Mouse (Mus musculus): ENCODE measurements at regions not wholly inside any gene's neighbourhood (a gene's known extent, or its start where the extent isn't known, plus 50 kb on each side); places are given as distances from the start of the nearest gene placed in this dataset.

DNA sequence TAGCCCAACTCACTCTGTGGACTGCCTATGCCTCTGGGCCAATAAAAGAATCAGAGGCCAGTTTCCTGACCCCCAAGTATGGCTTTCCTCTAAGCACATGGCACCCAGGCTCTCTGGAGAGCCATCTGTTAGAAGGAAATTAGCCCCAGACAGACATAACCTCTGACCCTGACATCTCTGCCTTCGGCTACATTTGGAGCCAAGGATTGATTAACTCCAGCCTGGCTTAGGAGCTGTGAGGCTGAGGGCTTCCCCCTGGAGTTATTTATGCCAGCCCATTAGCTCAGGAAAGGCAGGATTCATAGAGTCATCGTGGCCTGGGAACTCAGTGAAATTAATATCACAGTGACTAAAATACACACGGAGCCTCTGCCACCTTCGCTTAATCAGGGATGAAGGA, 137.5 kb downstream of the Wscd1 start:
- DNase-seq (ENCODE audit: low spot score), result no peak

DNA sequence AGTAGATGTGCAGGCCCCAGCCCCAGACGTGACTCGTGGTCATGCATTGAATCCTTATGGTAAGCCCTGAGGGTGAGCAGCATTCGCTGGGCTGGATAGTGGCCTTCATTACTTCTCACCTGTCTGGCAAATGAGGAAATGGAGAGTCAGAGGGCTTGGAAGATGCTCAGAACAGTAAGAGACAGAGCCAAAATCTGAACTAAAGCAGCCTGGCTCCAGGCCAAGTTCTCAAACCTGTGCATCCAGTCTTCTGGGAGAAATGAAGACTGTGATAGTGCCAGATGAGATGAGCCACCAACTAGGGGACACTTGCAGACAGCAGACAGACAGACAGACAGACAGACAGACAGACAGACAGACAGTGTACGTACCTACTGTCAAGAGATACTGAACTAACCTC, 137.1 kb downstream of the Wscd1 start:
- no peak for DNase-seq (ENCODE audit: low spot score)

DNA sequence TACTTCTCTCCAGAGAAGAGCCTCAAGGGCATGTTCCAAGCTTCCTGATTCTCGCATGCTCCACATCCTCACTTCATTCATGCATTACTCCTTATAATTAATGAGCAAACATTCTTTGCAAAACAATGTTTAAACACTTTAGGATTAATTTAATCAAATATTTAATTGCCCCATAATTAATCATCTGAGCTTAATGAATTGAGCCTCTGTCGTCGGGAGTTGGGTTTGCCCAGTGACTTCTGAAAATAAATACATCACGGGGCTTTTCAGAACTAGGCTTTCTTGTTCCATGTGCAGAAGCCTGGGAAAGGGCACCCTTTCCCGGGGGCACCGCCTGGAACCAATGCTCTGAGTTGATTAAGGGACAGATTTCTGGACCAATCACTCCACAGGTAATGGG, 135.1 kb downstream of the Wscd1 start:
- DNase-seq (ENCODE audit: low spot score), result no peak

DNA sequence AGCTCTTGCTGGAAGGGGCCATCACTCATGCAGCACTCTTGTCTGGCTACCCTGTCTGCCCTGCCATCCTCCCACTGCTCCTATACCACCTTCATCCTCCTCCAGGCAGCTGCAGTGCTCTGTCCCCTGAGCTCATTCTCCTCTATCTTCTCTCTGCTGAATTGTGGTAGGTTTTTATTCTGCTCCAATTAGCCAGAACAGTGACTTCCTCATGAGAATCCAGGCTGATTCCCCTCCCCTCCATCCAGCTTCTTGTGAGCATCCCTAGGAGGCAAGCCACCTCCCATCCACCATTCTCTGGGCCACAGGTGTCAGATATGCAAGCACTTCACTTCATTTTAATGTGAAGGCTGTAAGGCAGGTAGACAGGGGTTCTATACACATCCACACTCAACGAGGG, 132.1 kb downstream of the Wscd1 start:
- DNase-seq (ENCODE audit: low spot score), result no peak

DNA sequence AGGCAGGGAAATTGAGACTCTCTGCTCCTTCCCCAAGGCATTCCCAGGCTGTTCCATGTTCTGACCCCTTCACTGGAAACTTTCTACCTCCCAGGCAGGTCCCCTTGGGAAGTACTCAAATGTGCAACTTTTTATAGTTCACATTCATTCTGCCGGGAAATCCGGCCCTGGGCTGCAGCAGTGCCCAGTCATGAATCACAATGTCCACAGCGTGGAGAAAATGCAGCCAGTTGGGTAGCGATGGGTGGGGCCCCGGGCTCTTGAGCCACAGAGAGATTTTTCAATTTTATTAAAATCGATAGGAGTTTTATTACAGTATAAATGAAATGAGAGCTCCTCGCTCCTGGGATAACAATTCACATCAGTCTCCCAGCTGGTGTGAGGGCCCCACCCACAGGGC, 121.6 kb downstream of the Wscd1 start:
- DNase-seq (ENCODE audit: low spot score), result no peak

DNA sequence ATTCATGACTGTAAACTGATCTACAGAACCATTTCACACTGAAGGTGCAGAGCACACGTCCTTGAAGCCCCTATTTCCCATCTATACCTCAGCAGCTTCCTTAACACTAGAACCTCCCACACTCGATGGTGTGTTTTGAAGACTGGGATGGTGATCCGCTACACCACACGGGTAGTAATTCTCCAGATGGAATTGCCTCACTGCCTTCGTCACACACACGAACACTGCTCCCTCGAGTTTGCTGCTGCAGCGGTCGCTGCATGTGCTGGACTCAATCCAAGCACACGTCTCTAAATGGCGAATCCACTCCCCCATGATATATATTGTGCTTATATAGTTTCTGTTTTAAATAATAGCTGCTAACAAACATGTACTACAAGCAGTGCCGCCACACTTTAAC, 117.0 kb downstream of the Wscd1 start:
- DNase-seq (ENCODE audit: low spot score), result no peak

DNA sequence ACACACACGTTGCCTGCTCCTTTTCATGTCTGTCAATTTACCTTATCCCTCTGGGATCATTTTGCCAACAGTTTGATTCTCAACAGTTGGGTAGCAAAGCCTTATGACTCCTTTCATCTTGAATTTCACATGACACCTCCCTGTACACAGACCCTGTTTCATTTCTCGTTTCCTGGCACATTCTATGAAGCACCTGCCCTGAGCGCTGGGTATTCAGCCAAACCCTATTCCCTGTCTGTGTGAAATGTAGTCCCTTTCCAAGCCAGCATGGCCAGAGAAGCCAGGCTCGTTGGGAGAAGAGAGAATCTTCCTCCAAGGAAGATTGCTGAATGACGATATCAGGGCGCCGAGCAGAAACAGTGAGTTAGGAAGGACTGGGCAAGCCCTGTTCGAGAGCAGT, 108.2 kb downstream of the Wscd1 start:
- no peak for DNase-seq (ENCODE audit: low spot score)

DNA sequence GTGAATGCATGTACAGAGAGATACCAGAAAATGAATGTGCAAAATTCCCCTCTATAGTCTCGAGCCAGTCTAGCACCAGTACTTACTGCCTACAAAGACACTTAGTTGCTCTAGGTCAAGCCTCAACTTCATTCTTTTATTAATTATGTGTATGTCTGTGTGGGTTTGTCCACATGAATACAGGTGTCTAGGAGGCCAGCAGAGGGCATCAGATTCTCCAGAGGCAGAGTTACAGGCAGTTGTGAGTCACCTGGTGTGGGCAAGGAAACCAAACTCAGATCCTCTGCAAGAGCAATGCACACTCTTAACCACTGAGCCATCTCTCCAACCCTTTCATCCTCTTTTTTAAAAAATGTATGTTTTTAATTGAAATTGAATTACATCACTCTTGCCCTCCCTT, 105.8 kb downstream of the Wscd1 start:
- no peak for DNase-seq (ENCODE audit: low spot score)

DNA sequence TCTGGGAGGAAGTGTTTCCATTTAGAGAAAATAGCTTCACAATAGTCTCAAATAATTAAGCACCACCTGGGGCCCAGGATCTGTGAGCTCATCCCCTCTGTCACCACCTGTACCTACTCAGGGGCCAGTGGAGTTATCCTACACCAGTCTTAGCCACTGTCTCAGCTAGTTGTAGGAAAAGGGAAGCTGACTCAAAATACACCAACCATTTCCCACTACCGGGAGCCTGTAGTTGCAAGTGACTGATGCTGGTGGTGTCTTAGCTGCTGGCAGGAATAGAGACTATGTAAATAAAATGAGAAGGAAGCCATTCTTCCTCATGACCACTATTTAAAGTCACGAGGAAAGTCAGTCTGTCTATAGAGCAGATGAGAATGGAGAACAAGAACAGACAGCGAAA, 105.3 kb downstream of the Wscd1 start:
- no peak for DNase-seq (ENCODE audit: low spot score)

DNA sequence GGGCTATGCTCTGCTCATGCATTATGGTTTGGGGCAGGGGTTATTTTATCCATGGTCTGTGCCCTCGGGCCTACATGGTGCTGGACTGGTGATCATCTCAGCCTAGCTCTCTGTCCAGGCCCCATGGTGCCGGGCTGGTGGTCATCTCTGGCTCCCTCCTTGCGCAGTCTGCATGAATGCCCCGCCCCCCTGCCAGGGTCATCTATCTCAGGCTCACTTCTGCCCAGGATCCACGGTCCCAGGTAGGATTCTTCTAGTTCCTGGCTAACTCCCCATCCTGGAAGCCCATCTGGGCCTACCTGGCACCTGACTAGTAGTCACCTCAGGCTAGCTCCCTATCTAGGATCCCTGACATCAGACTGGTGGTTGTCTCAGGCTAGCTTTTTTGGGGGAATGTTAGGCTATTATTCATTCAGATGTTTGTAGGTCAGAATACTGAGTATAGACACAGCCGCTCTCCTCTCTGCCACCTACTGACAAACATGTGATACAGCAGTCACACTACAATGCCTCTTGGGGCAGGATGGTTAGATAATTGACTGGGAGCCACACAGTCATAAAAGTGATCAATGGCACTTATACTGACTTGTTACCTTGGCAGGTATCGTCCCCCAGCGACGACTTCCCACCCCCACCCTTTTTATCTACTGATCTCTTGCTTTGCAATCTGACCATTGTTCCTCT, 98.1 kb downstream of the Wscd1 start:
- peak; percentile 10 for DNase-seq (ENCODE audit: low spot score)

DNA sequence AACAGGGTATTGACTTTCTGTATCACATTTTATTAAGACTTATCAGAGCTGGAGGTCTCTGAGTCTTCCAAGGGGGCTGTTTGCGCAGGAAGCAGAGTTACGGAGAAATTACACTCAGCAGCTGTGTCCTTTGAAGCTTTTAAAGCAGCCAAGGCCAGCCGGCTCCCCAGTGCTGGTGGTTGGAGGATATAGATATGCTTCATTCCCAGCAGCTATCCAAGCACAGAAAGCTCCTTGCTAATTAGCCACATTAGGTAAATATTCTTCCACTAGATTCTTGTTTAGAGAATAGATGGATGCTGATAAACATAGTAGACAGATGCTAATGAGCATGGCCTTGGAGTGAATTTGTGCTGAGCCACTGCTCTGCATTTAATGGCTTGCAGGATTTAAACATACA, 96.8 kb downstream of the Wscd1 start:
- no peak for DNase-seq (ENCODE audit: low spot score)

DNA sequence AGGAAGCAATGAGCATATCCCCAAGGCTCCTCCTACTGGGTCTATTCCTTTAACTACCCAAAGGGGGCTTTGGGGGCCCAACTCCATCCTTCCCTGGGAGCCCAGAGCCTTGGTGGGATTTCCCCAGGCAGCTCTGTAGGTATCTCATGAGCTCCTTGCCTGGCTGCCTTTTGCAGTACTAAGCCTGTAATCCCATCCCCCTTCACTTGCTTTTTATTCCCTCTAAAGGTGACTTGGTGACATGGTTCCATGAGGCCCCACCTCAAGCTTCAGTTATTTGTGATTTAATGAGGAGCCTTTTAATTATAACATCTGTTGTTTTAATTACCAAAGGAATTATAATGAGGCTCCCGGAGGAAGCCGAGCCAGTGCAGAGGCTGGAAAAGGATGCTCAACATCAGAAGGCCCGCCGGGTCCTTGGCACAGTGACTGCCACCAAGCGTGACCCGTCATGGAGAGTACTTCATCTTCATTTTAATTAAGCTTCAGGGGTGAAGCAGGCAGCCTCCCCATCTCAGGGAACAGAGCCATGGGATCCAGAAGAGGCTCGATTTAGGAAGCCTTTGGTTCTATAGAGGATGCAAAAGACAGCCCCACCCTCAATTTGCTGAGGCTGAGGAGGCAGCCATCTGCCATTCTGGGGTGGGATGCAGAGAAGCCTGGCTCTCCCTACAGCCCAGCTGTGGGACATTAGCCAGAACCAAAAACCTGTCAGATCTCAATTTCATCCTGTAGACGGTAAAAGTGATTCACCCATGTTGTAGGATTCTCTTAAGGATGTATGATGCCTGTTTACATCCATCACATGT, 91.1 kb downstream of the Wscd1 start:
- no peak for DNase-seq (ENCODE audit: low spot score)

Data from lung, postnatal 25 days (tissue).